Mouse (Mus musculus) intestine, embryonic 16.5 days (tissue): ENCODE data around the gene Nosip. TPM values are rescaled to one million over a fixed set of nuclear protein-coding genes. Genes with fewer than 3 reads are reported as not detected.
A peak's percentile ranks its signal among the peaks of the same experiment; 100 is the strongest.
"Not testable (repeated sequence)": the region's sequence is repeated elsewhere in the genome, so short reads cannot be mapped to it uniquely, and the experiment has no call there.

Experiments
- ATAC-seq: fragments of 200-750 bp; cut with Nextera tagmentation; 2 replicates; pipeline ENCODE4 v1.8.0; 2017; ENCODE audit warnings: moderate TSS enrichment, moderate library complexity
- H3K27ac ChIP-seq: fragments of 300-500 bp; sonication (generic); 2 replicates; pipeline ENCODE4 v1.5.1; 2014; ENCODE audit warnings: mild to moderate bottlenecking, low read length
- H3K27me3 ChIP-seq: fragments of 300-500 bp; sonication (generic); replicated peaks from 2 replicates; pipeline ENCODE4 v1.6.1; 2014; ENCODE audit warnings: low read length, control low read depth, mixed read lengths; ENCODE audit not compliant: control insufficient read depth, insufficient read depth
- H3K36me3 ChIP-seq: fragments of 300-500 bp; sonication (generic); 2 replicates; pipeline ENCODE4 v1.6.1; 2014; ENCODE audit warnings: low read length, control low read depth; ENCODE audit not compliant: control insufficient read depth, insufficient read depth
- H3K4me1 ChIP-seq: fragments of 300-500 bp; sonication (generic); 2 replicates; pipeline ENCODE4 v1.6.1; 2014; ENCODE audit warnings: low read length, control low read depth, mixed read lengths; ENCODE audit not compliant: control insufficient read depth, insufficient read depth
- H3K4me2 ChIP-seq: fragments of 300-500 bp; sonication (generic); 2 replicates; pipeline ENCODE4 v1.6.1; 2014; ENCODE audit warnings: low read depth, low read length, control low read depth
- H3K4me3 ChIP-seq: fragments of 300-500 bp; sonication (generic); 2 replicates; pipeline ENCODE4 v1.5.1; 2014; ENCODE audit warnings: mild to moderate bottlenecking, low read length
- H3K9ac ChIP-seq: fragments of 300-500 bp; sonication (generic); 2 replicates; pipeline ENCODE4 v1.6.1; 2014; ENCODE audit warnings: low read depth, low read length
- H3K9me3 ChIP-seq: fragments of 300-500 bp; sonication (generic); 2 replicates; pipeline ENCODE4 v1.6.1; 2016; ENCODE audit warnings: low read length, control low read depth; ENCODE audit not compliant: control insufficient read depth
- WGBS: fragments of 180-500 bp; shearing (Covaris S2); extraction: QIAGEN DNeasy Blood & Tissue Kit; methylation state at CpG from one replicate; pipeline ENCODE4 v1.1.7; 2014; 5-methylcytosine and 5-hydroxymethylcytosine counted together
- polyA plus RNA-seq: library from polyadenylated mRNA; unstranded; fragments of >200 nt; fragmentation: Nextera tagmentation; extraction: Ambion mirVana; gene quantifications from 2 replicates; pipeline ENCODE4 v1.2.1, GENCODE M21; 2015

The Nosip gene
- polyA plus RNA-seq, 1 experiment from 2014 or later: 56.0 TPM

DNA sequence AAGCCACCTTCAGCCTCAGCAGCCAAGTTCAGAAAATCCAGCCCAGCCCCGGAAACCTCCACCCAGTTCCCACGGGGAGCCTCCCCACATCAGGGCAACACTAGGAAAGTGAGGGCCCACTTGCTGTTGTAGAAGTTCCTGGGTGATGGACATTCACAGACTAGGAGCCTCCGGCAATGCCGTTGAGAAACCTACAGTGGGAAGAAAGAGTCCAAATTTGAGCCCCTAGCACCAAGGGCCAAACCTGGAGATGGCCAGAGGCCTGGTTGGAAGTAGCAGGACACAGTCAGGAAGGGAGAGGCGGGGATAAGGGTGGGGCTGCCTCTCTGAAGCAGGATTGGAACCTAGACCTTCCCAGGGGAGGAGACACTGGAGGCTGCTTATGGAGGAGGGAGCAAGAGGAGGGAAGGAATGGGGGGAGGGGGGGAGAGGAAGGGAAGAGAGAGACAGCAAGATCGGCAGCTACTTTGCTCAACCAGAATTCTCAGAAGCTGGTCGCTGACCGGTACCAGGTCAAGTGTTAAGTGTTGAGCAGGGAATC, 43.1 kb upstream of the Nosip start:
- H3K4me2 ChIP-seq: peak overlapping the region; percentile 74
- no peak for ATAC-seq
- H3K9ac ChIP-seq: peak overlapping the region; percentile 79; the same call in 1 of the 2 replicates
- H3K4me3 ChIP-seq: peak overlapping the region; percentile 97
- H3K27me3 ChIP-seq: no peaks in the 10 kb centered on the region
- peaks cover 21% of the 10 kb centered on the region for H3K4me1 ChIP-seq
- peak overlapping the region; percentile 88 for H3K27ac ChIP-seq
- 34% methylated on average over 8 of the region's 8 CpGs for WGBS
- H3K9me3 ChIP-seq: no peaks in the 10 kb centered on the region
- H3K36me3 ChIP-seq: no peaks in the 10 kb centered on the region

DNA sequence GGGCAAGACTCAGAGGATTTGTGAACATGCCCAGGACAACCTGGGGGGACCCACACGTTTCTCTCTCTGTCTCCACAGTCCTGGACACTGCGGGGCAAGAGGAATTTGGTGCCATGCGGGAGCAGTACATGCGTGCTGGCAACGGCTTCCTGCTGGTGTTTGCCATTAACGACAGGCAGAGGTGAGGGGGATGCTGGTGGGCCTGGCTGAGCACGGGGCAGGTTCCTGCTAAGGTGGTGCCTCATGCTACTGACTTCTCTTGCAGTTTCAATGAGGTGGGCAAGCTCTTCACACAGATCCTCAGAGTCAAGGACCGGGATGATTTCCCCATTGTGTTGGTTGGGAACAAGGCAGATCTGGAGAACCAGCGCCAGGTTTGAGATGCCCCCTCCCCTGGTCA, 42.0 kb upstream of the Nosip start:
- Histone ChIP-seq H3K9me3 (no peaks in the 10 kb centered on the region), H3K36me3 (no peaks in the 10 kb centered on the region), H3K27me3 (no peaks in the 10 kb centered on the region), H3K9ac (no peak overlapping the region), H3K4me2 (no peak overlapping the region), H3K27ac (no peak overlapping the region), H3K4me3 (no peak overlapping the region), H3K4me1 (peaks cover 11% of the 10 kb centered on the region)
- ATAC-seq: no peak
- WGBS: 69% methylated on average over 9 of the region's 9 CpGs

DNA sequence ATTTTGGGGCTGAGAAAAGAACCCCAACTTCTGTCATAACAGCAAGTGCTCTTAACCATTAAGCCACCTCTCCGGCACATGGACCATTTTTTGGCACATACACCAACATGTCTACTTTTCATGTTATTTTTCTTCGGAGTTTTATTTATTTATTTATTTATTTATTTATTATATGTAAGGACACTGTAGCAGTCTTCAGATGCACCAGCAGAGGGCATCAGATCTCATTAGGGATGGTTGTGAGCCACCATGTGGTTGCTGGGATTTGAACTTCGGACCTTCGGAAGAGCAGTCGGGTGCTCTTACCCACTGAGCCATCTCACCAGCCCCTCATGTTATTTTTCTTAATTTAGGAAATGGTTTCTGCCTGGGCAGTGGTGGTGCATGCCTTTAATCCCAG, 38.5 kb upstream of the Nosip start:
- not testable (repeated sequence) for H3K4me2 ChIP-seq, H3K9me3 ChIP-seq, H3K4me1 ChIP-seq, H3K27ac ChIP-seq, ATAC-seq, H3K27me3 ChIP-seq, H3K9ac ChIP-seq, H3K4me3 ChIP-seq
- WGBS: 82% methylated on average over 5 of the region's 5 CpGs
- peaks cover 12% of the 10 kb centered on the region for H3K36me3 ChIP-seq

DNA sequence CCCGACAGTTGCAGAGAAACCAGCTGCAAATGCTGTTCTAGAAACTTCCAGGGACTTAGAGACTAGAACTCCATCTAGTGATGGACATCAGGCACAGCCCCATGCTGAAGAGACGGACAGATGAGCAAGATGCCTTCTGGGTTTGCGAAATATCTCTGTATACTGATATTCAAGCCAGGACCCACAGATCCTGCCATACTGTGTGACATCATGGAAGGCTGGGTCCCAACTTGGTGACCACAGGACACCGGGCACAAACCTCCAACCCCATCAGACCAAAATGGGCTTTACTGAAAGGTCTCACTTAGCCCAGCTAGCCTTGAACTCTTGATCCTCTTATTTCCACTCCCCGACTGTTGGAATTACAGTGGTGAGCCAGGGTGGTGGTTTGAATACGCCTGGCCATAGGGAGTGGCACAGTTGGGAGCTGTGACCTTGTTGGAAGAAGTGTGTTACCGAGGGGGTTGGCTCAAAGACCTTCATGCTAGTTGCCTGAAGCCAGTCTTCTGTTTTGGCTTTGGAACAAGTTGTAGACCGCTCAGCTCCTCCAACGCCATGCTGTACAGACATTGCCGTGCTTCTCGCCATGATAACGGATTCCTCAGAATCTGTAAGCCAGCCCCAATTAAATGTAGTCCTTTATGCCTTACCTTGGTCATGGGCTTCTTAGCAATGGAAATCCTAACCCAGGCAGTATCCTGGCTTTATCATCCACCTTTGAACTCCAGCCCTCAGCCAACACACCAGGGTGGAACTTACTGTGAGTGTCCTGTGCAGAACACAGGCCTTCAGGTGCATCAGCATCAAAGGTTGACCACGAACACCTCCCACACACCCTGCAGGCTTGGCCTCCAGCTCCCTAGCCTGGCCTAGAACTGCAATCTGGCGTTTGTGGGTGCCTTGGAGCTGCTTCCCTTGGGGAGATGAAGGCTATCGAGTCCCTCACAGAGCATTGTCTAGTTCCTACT, 37.7 kb upstream of the Nosip start:
- Histone ChIP-seq H3K4me3 (no peak overlapping the region), H3K4me1 (no peaks in the 10 kb centered on the region), H3K27me3 (no peaks in the 10 kb centered on the region), H3K36me3 (peaks cover 14% of the 10 kb centered on the region), H3K4me2 (no peak overlapping the region), H3K9me3 (no peaks in the 10 kb centered on the region), H3K27ac (no peak overlapping the region), H3K9ac (no peak overlapping the region)
- peak; percentile 16; the same call in 1 of the 2 replicates for ATAC-seq
- WGBS: 83% methylated on average over 15 of the region's 15 CpGs

DNA sequence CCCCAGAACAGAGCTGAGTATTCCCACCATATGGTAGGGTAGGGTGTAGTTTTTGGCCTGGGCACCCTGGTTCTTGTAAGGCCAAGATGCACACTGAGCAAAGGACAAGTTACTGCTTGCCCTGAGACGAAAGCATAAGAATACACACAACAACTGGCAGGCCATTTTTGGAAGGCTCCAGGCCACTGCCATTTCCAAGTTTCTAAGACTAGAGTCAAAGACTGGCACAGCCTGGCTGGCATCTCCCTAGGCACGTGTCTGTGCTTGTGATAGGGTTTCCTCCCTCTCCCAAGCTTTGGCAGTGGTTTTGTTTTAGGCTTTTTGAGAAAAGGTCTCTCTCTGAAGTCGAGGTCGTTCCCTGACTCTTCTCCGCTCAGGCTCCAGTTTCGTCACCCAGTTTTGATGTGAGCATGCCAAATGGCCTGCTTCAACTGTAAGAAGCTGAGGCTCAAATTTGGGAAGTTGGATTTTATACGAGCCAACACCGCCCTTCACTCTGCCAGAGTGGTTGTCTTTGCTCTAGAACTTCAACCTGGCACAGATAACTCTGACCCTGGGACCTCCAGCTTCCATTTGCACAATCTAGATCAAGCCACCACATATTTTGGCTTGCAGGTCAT, 36.5 kb upstream of the Nosip start:
- no peak overlapping the region for H3K4me2 ChIP-seq
- H3K27ac ChIP-seq: no peak overlapping the region
- H3K4me3 ChIP-seq: no peak overlapping the region
- no peak for ATAC-seq
- H3K36me3 ChIP-seq: peaks cover 22% of the 10 kb centered on the region
- no peaks in the 10 kb centered on the region for H3K27me3 ChIP-seq
- H3K9ac ChIP-seq: no peak overlapping the region
- H3K4me1 ChIP-seq: no peaks in the 10 kb centered on the region
- WGBS: 80% methylated on average over 8 of the region's 8 CpGs
- no peaks in the 10 kb centered on the region for H3K9me3 ChIP-seq

DNA sequence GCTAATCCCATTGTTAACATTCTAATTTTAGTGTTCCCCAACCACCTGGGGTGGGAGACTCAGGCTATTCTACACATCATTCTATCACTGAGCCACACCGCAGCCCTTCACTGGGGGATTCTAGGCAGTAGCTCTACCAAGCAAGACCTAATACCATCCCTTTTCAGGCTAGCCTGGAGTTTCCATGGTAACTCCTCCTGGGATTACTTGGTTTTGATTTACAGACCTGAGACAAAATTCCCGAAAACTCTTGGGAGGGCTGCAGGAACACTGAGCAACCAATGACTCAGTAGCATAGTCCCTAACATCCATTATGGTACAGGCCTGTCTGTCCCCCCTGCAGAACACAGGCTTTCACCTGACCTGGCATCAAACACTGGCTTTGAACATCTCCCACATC, 36.0 kb upstream of the Nosip start:
- H3K36me3 ChIP-seq: peaks cover 27% of the 10 kb centered on the region
- H3K27ac ChIP-seq: no peak overlapping the region
- no peak overlapping the region for H3K4me2 ChIP-seq
- ATAC-seq: no peak
- no peaks in the 10 kb centered on the region for H3K27me3 ChIP-seq
- H3K4me1 ChIP-seq: no peaks in the 10 kb centered on the region
- H3K9me3 ChIP-seq: no peaks in the 10 kb centered on the region
- H3K4me3 ChIP-seq: no peak overlapping the region
- WGBS: 67% methylated on average over 2 of the region's 2 CpGs
- H3K9ac ChIP-seq: no peak overlapping the region

DNA sequence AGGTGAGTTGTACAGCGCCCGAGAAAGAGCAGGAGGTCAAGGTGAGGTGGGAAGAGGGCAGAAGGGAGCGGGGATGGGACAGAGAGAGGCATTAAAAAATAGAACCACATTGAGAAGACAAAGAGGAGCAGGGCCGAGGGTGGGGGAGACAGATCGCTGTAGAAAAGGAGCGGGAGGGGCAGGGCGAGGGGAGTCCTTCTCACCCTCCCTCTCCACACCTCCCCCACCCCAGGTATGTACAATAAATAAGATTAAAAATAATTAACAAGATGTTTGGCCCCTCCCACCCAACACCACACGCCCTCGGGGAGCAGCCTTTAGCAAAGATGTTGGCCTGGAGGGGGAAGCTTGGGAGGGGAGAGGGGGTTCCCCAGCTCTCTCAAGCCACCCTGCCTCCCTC, 34.5 kb upstream of the Nosip start:
- 86% methylated on average over 9 of the region's 9 CpGs for WGBS
- no peaks in the 10 kb centered on the region for H3K27me3 ChIP-seq
- H3K27ac ChIP-seq: no peak overlapping the region
- H3K4me3 ChIP-seq: no peak overlapping the region
- H3K4me1 ChIP-seq: no peaks in the 10 kb centered on the region
- no peak for ATAC-seq
- no peak overlapping the region for H3K9ac ChIP-seq
- no peak overlapping the region for H3K4me2 ChIP-seq
- H3K9me3 ChIP-seq: no peaks in the 10 kb centered on the region
- peaks cover 36% of the 10 kb centered on the region for H3K36me3 ChIP-seq

DNA sequence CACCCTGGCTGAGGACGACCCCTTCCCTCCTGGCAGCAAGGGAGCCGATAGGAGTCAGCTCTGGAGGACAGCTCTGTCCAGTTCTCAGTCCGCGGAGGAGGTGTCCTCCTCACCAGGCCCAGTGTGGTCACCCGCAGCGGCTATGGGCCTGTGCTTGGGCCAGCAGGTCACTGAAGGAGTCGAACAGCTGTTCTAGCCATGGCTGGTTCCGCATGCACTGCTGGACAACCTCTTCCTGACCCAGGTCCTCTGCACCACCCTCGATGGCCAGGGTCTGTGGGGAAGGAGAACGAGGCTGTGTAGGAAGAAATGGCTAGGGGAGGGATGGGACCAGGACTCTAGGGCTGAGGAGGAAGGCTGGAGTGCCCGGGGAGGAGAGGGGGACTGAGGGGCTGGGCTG, 33.9 kb upstream of the Nosip start:
- no peak overlapping the region for H3K4me3 ChIP-seq
- no peak overlapping the region for H3K9ac ChIP-seq
- H3K27me3 ChIP-seq: no peaks in the 10 kb centered on the region
- H3K36me3 ChIP-seq: peaks cover 39% of the 10 kb centered on the region
- H3K4me1 ChIP-seq: no peaks in the 10 kb centered on the region
- WGBS: 94% methylated on average over 11 of the region's 11 CpGs
- ATAC-seq: no peak
- no peak overlapping the region for H3K4me2 ChIP-seq
- H3K27ac ChIP-seq: no peak overlapping the region
- no peaks in the 10 kb centered on the region for H3K9me3 ChIP-seq

DNA sequence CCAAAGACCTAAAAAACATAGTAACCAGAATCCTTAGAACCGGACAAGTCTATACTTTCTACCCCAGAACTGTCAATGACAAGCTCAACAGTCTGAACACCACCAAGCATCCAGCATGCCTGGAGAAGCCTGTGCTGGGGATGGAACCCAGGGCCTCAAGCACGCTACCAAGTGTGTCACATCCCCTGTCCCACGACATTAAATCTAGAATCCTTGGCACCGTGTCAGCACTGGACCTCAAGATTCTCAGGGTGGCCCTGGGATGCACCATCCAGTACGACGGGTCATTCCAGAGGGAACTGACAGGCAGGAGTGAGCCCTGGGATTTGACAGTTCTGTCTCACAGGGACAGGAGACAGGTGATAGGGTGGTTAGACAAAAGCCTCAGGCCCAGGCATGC, 32.2 kb upstream of the Nosip start:
- Histone ChIP-seq H3K4me2 (no peak overlapping the region), H3K9me3 (no peaks in the 10 kb centered on the region), H3K4me1 (no peaks in the 10 kb centered on the region), H3K27ac (no peak overlapping the region), H3K9ac (no peak overlapping the region), H3K4me3 (no peak overlapping the region), H3K36me3 (peaks cover 47% of the 10 kb centered on the region), H3K27me3 (no peaks in the 10 kb centered on the region)
- 91% methylated on average over 6 of the region's 6 CpGs for WGBS
- no peak for ATAC-seq
